Mouse (Mus musculus): ENCODE data around the gene Rhou.
A peak's percentile ranks its signal among the peaks of the same experiment; 100 is the strongest.

Gene Rhou

DNA sequence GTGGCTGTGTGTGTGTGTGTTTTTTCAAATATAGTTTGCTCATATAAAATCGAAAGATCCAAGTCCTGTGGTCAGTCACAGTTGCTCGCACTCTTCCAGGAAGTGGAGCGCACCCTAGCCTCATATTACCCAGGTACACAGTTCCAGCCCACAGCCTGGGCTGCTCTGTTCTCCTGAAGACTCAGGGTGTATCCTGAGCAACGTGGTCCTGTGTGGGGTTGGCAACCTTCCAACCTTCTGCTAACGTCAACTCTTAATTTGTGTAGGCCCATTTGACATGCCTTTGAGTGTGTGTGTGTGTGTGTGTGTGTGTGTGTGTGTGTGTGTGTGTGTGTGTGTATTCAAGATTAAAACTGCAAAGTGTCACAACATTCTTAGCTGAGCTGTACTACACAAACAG, 43.6 kb downstream of the Rhou start:
- DNase-seq = no peak

GRCm38 (mm10) chr8:123700399-123701070, 46.8 kb downstream of the Rhou start:
- no peak for DNase-seq

- peak; percentile 68 for DNase-seq
These were observed 48.3 kb downstream of the Rhou start for GRCm38 (mm10) chr8:123701952-123702587.

GRCm38 (mm10) chr8:123705376-123705775, 51.6 kb downstream of the Rhou start:
- DNase-seq = no peak

DNA sequence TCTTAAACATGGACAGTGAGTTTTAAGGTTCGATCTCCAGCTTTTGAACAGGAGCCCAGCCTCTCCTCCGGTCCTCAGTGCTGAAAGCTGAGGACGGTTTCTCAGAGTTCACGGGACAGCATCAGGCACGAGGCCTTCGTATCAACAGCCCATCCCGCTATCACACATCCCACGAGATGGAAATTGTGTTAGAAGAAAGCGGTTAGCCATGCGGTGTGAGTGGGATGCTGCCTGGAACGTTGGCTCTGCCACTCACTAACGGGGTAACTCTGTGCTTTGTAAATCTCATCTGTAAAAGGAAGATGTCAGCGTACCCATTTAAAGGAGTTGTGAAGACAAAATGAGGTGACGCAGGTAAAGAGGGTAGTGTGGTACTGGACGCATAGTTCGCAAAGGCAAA, 53.4 kb downstream of the Rhou start:
- DNase-seq = no peak

- DNase-seq = no peak
These were observed 55.0 kb downstream of the Rhou start for GRCm38 (mm10) chr8:123708729-123709128.

DNA sequence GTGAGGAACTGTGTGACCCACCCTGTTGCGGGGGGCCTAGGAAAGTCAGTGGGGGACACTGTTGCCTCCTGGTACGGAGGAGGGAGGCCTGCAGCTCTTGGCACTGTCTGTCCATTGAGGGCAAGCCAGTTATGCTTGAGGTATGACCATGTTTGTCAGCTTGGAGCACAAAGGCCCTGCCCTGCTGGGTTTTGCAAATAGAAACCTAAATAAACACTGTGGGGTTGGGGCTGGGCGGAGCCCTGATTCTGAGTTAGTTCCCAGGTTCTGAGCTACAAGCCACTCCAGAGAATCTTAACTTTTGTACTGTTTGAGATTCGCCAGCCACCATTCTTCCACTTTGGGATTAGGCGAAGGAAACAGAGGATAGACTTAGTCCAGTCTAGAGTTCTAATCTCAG, 56.6 kb downstream of the Rhou start:
- peak; percentile 69 for DNase-seq
